Mouse (Mus musculus): ENCODE measurements around the gene Brd3. TPM values are rescaled to one million over a fixed set of nuclear protein-coding genes. Genes with fewer than 3 reads are reported as not detected.
A peak's percentile ranks its signal among the peaks of the same experiment; 100 is the strongest.

Gene Brd3
- polyA plus RNA-seq, 1 experiment from 2014 or later: 122 TPM

- Histone ChIP-seq H3K4me1 (replicated peaks; ENCODE audit: control insufficient read depth, insufficient read depth, low read length) (peaks cover 31% of the 10 kb centered on the region), H3K9ac (ENCODE audit: low read length) (peak overlapping the region; percentile 78), H3K9me3 (ENCODE audit: control insufficient read depth, low read length) (no peaks in the 10 kb centered on the region), H3K27ac (ENCODE audit: low read depth) (peak overlapping the region; percentile 0; the same call in 1 of the 2 replicates), H3K27me3 (replicated peaks; ENCODE audit: control insufficient read depth, insufficient read depth, low read length) (no peaks in the 10 kb centered on the region), H3K36me3 (ENCODE audit: control insufficient read depth, insufficient read depth, low read length) (no peaks in the 10 kb centered on the region), H3K4me2 (ENCODE audit: low read length) (peak overlapping the region; percentile 97), H3K4me3 (ENCODE audit: low read depth, low read length) (peak overlapping the region; percentile 89)
- 2% methylated on average over 20 of the region's 20 CpGs for WGBS
- ATAC-seq (replicated peaks; ENCODE audit: low FRiP score, low TSS enrichment, low read depth) (no peak), DNase-seq (ENCODE audit: low spot score) (peak; percentile 74)
These were observed 82.3 kb downstream of the Brd3 start for GRCm38 (mm10) chr2:27425161-27425611.

DNA sequence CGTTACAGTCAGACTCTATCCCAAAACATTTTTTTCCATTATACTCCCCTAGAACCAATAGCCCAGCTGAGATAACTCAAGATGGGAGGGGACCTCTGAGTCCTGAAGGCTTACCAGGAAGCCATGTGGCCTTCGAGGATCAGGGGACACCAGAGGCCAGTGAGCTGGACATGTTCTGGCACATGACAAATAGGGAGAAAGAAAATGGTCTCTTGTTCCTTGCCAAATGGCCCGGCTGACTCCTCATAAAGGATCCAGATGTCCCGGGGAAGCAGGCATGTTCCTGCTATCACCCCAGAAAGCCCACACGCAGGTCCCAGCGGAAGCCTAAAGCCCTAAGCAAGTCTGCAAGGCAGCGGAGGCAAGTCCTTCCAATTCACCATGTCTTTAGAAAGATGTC lies 83.9 kb downstream of the Brd3 start:
- Histone ChIP-seq H3K36me3 (ENCODE audit: control insufficient read depth, insufficient read depth, low read length) (no peaks in the 10 kb centered on the region), H3K9me3 (ENCODE audit: control insufficient read depth, low read length) (no peaks in the 10 kb centered on the region), H3K27me3 (replicated peaks; ENCODE audit: control insufficient read depth, insufficient read depth, low read length) (no peaks in the 10 kb centered on the region), H3K4me1 (replicated peaks; ENCODE audit: control insufficient read depth, insufficient read depth, low read length) (peaks cover 46% of the 10 kb centered on the region), H3K4me3 (ENCODE audit: low read depth, low read length) (no peak overlapping the region), H3K4me2 (ENCODE audit: low read length) (no peak overlapping the region), H3K9ac (ENCODE audit: low read length) (no peak overlapping the region), H3K27ac (ENCODE audit: low read depth) (no peak overlapping the region)
- no peak for ATAC-seq (replicated peaks; ENCODE audit: low FRiP score, low TSS enrichment, low read depth)
- 60% methylated on average over 7 of the region's 7 CpGs for WGBS
- DNase-seq (ENCODE audit: low spot score): no peak

- ATAC-seq (replicated peaks; ENCODE audit: low FRiP score, low TSS enrichment, low read depth): no peak
- Histone ChIP-seq H3K36me3 (ENCODE audit: control insufficient read depth, insufficient read depth, low read length) (no peaks in the 10 kb centered on the region), H3K27ac (ENCODE audit: low read depth) (no peak overlapping the region), H3K4me3 (ENCODE audit: low read depth, low read length) (no peak overlapping the region), H3K27me3 (replicated peaks; ENCODE audit: control insufficient read depth, insufficient read depth, low read length) (no peaks in the 10 kb centered on the region), H3K9ac (ENCODE audit: low read length) (no peak overlapping the region), H3K4me2 (ENCODE audit: low read length) (no peak overlapping the region), H3K9me3 (ENCODE audit: control insufficient read depth, low read length) (no peaks in the 10 kb centered on the region), H3K4me1 (replicated peaks; ENCODE audit: control insufficient read depth, insufficient read depth, low read length) (peaks cover 55% of the 10 kb centered on the region)
- no peak for DNase-seq (ENCODE audit: low spot score)
- WGBS: 79% methylated on average over 20 of the region's 20 CpGs
These were observed 86.0 kb downstream of the Brd3 start for GRCm38 (mm10) chr2:27421293-27422068.

DNA sequence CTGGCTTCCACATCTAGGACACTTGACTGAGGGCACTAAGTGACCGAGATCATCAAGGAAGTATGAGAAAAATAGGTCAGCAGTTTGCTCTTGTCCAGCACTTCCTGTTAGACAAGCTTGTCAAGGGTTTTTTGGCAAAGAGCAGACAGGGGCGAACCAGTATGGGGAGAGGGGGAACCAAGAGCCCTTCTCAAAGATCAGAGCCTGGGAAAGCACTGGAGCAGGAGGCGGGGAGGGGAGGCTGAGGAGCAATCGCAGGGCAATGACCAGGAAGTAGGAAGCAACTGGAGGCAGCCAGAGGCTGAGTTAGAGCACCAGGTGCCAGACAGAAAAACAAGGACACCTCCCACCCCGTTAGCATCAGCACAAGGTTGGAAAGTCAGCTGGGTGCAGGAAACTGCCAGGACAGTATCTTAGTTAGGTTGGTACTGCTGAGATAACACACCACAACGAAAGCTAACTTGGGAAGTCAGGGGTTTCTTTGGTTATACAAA lies 88.8 kb downstream of the Brd3 start:
- H3K4me1 ChIP-seq (replicated peaks; ENCODE audit: control insufficient read depth, insufficient read depth, low read length): peaks cover 73% of the 10 kb centered on the region
- H3K4me3 ChIP-seq (ENCODE audit: low read depth, low read length): no peak overlapping the region
- H3K36me3 ChIP-seq (ENCODE audit: control insufficient read depth, insufficient read depth, low read length): no peaks in the 10 kb centered on the region
- H3K9ac ChIP-seq (ENCODE audit: low read length): no peak overlapping the region
- H3K4me2 ChIP-seq (ENCODE audit: low read length): 0 out of 2 replicates have a peak overlapping the region, but pooled peaks have one; percentile 0
- H3K9me3 ChIP-seq (ENCODE audit: control insufficient read depth, low read length): no peaks in the 10 kb centered on the region
- H3K27me3 ChIP-seq (replicated peaks; ENCODE audit: control insufficient read depth, insufficient read depth, low read length): no peaks in the 10 kb centered on the region
- H3K27ac ChIP-seq (ENCODE audit: low read depth): peak overlapping the region; percentile 36; the same call in 1 of the 2 replicates
- DNase-seq (ENCODE audit: low spot score) (peak; percentile 60), ATAC-seq (replicated peaks; ENCODE audit: low FRiP score, low TSS enrichment, low read depth) (no peak)
- WGBS: 14% methylated on average over 6 of the region's 6 CpGs

DNA sequence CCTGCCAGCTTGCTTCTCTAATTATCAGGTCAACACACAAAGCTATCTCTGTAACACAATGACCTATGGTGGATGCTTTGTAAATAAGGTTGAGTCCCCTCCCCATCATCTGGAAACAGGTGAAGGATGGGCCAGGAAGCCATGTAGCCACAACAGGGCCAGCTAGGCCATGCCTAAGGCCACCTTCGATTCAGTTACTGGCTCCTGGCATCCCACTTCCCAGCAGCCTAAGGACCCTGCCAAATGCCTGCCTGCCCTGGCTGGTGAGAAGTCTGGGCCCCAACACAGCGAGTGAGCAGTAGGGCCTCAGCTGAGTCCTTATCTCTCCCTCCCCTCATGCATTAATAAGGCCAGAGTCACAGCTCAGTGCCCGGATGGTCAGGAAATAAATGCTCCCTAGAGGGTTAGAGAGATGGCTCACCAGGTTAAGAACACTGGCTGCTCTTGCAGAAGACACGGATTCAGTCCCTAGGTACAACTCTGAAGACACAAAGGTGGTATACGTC lies 89.8 kb downstream of the Brd3 start:
- Histone ChIP-seq H3K36me3 (ENCODE audit: control insufficient read depth, insufficient read depth, low read length) (no peaks in the 10 kb centered on the region), H3K4me1 (replicated peaks; ENCODE audit: control insufficient read depth, insufficient read depth, low read length) (peaks cover 71% of the 10 kb centered on the region), H3K9me3 (ENCODE audit: control insufficient read depth, low read length) (no peaks in the 10 kb centered on the region), H3K27me3 (replicated peaks; ENCODE audit: control insufficient read depth, insufficient read depth, low read length) (no peaks in the 10 kb centered on the region), H3K4me2 (ENCODE audit: low read length) (no peak overlapping the region), H3K9ac (ENCODE audit: low read length) (no peak overlapping the region), H3K27ac (ENCODE audit: low read depth) (peak overlapping the region; percentile 51), H3K4me3 (ENCODE audit: low read depth, low read length) (no peak overlapping the region)
- WGBS: 59% methylated on average over 5 of the region's 5 CpGs
- ATAC-seq (replicated peaks; ENCODE audit: low FRiP score, low TSS enrichment, low read depth): no peak
- DNase-seq (ENCODE audit: low spot score): no peak

DNA sequence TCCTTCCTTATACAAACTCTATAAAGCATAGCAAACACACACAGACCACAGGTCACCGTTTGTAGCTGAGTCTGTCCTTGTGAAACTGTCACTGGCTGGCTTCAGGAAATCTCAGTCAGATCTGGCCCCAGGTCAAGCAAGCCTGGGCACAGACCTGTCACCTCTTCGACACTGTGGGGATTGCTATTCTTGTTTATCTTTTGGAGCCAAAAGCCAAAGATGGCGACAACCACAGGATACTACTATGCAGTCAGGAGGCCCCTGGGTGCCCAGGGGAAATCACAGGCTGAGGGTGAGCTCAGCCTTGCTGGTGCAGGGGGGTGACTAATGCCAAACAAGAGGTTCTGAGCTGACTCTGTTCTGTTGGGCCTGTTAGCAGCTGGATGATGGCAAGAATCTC lies 91.0 kb downstream of the Brd3 start:
- no peak overlapping the region for H3K4me2 ChIP-seq (ENCODE audit: low read length)
- H3K9me3 ChIP-seq (ENCODE audit: control insufficient read depth, low read length): no peaks in the 10 kb centered on the region
- ATAC-seq (replicated peaks; ENCODE audit: low FRiP score, low TSS enrichment, low read depth): no peak; the same call in 1 of the 2 replicates
- H3K9ac ChIP-seq (ENCODE audit: low read length): no peak overlapping the region
- 18% methylated on average over 3 of the region's 3 CpGs for WGBS
- no peaks in the 10 kb centered on the region for H3K36me3 ChIP-seq (ENCODE audit: control insufficient read depth, insufficient read depth, low read length)
- peak overlapping the region; percentile 51; the same call in 1 of the 2 replicates for H3K27ac ChIP-seq (ENCODE audit: low read depth)
- H3K27me3 ChIP-seq (replicated peaks; ENCODE audit: control insufficient read depth, insufficient read depth, low read length): no peaks in the 10 kb centered on the region
- peaks cover 81% of the 10 kb centered on the region for H3K4me1 ChIP-seq (replicated peaks; ENCODE audit: control insufficient read depth, insufficient read depth, low read length)
- H3K4me3 ChIP-seq (ENCODE audit: low read depth, low read length): no peak overlapping the region
- no peak for DNase-seq (ENCODE audit: low spot score)

- Histone ChIP-seq H3K27me3 (replicated peaks; ENCODE audit: control insufficient read depth, insufficient read depth, low read length) (no peaks in the 10 kb centered on the region), H3K9ac (ENCODE audit: low read length) (no peak overlapping the region), H3K36me3 (ENCODE audit: control insufficient read depth, insufficient read depth, low read length) (no peaks in the 10 kb centered on the region), H3K27ac (ENCODE audit: low read depth) (peak overlapping the region; percentile 51; the same call in 1 of the 2 replicates), H3K4me1 (replicated peaks; ENCODE audit: control insufficient read depth, insufficient read depth, low read length) (peaks cover 87% of the 10 kb centered on the region), H3K4me3 (ENCODE audit: low read depth, low read length) (no peak overlapping the region), H3K9me3 (ENCODE audit: control insufficient read depth, low read length) (no peaks in the 10 kb centered on the region), H3K4me2 (ENCODE audit: low read length) (peak overlapping the region; percentile 20; the same call in 1 of the 2 replicates)
- DNase-seq (ENCODE audit: low spot score) (peak; percentile 52), ATAC-seq (replicated peaks; ENCODE audit: low FRiP score, low TSS enrichment, low read depth) (no peak)
- WGBS: 57% methylated on average over 11 of the region's 11 CpGs
These were observed 92.2 kb downstream of the Brd3 start for GRCm38 (mm10) chr2:27415060-27415783.

DNA sequence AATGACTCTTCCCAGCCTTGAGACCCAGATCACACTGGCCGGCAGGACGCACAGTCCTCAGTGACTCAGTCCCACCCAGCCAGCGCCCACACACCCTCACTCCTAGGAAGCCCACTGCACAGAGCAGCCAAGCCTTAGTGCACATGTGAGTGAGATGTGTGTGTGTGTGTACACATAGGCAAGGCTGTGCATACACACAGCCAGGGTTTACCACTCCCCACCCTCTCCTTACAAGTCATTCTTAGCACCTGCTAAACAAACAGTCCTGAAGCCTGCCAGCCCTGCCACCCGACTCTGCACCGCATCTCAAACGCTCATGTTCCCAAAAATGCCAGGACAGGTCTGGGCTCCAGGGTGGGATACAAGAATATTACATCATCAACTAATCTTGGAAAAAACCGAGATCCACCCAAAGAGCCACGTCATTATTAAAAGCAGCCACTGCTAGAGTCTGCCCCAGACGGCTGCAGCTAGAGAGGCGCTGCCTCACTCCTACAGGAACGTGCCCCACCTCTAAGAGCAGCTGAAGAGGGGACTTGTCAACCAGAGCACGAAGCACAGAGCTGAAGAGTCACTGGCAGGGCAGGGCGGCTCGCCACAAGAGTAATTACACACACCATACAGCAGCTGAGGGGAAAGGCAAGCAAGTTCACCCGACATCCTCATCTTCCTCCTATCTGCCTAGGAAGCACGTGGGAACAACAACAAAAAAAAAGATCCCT lies 93.4 kb downstream of the Brd3 start:
- DNase-seq (ENCODE audit: low spot score) (peak; percentile 63), ATAC-seq (replicated peaks; ENCODE audit: low FRiP score, low TSS enrichment, low read depth) (peak; percentile 58; the same call in 1 of the 2 replicates)
- H3K9me3 ChIP-seq (ENCODE audit: control insufficient read depth, low read length): no peaks in the 10 kb centered on the region
- H3K4me2 ChIP-seq (ENCODE audit: low read length): peak overlapping the region; percentile 20
- no peak overlapping the region for H3K4me3 ChIP-seq (ENCODE audit: low read depth, low read length)
- H3K27me3 ChIP-seq (replicated peaks; ENCODE audit: control insufficient read depth, insufficient read depth, low read length): no peaks in the 10 kb centered on the region
- H3K9ac ChIP-seq (ENCODE audit: low read length): no peak overlapping the region
- H3K27ac ChIP-seq (ENCODE audit: low read depth): peak overlapping the region; percentile 51; the same call in 1 of the 2 replicates
- peaks cover 75% of the 10 kb centered on the region for H3K4me1 ChIP-seq (replicated peaks; ENCODE audit: control insufficient read depth, insufficient read depth, low read length)
- WGBS: 30% methylated on average over 16 of the region's 16 CpGs
- no peaks in the 10 kb centered on the region for H3K36me3 ChIP-seq (ENCODE audit: control insufficient read depth, insufficient read depth, low read length)

Data from intestine, embryonic 14.5 days (tissue).